Mouse (Mus musculus): ENCODE data around the gene Hp1bp3.

Gene Hp1bp3

GRCm38 (mm10) chr4:138221406-138221805 is 5.3 kb downstream of the Hp1bp3 start:
- no peak for ATAC-seq (ENCODE audit: insufficient number of reproducible peaks, low FRiP score, low TSS enrichment)

- no peak for ATAC-seq (ENCODE audit: insufficient number of reproducible peaks, low FRiP score, low TSS enrichment)
Measured at GRCm38 (mm10) chr4:138222396-138222795, 6.3 kb downstream of the Hp1bp3 start.

- no peak for ATAC-seq (ENCODE audit: insufficient number of reproducible peaks, low FRiP score, low TSS enrichment)
Measured at GRCm38 (mm10) chr4:138223623-138224022, 7.5 kb downstream of the Hp1bp3 start.

GRCm38 (mm10) chr4:138246756-138247665 is 30.9 kb downstream of the Hp1bp3 start:
- ATAC-seq (ENCODE audit: insufficient number of reproducible peaks, low FRiP score, low TSS enrichment) = no peak

- ATAC-seq (ENCODE audit: insufficient number of reproducible peaks, low FRiP score, low TSS enrichment) = peak; percentile 97
Measured at GRCm38 (mm10) chr4:138250088-138250960, 34.2 kb downstream of the Hp1bp3 start, which contains the start of the genes Sh2d5 and Kif17. Gene Sh2d5, plus strand, starts transcription at chr4:138250403. Gene Kif17, plus strand, starts transcription at chr4:138250435.

- ATAC-seq (ENCODE audit: insufficient number of reproducible peaks, low FRiP score, low TSS enrichment) = no peak
Measured at GRCm38 (mm10) chr4:138251819-138252218, 35.7 kb downstream of the Hp1bp3 start.

- ATAC-seq (ENCODE audit: insufficient number of reproducible peaks, low FRiP score, low TSS enrichment) = no peak
Measured at GRCm38 (mm10) chr4:138252231-138252630, 36.1 kb downstream of the Hp1bp3 start.

GRCm38 (mm10) chr4:138257116-138257687 is 41.1 kb downstream of the Hp1bp3 start:
- no peak for ATAC-seq (ENCODE audit: insufficient number of reproducible peaks, low FRiP score, low TSS enrichment)

GRCm38 (mm10) chr4:138258663-138259062 is 42.6 kb downstream of the Hp1bp3 start:
- ATAC-seq (ENCODE audit: insufficient number of reproducible peaks, low FRiP score, low TSS enrichment) = no peak

GRCm38 (mm10) chr4:138259482-138259881 is 43.4 kb downstream of the Hp1bp3 start:
- ATAC-seq (ENCODE audit: insufficient number of reproducible peaks, low FRiP score, low TSS enrichment) = no peak

GRCm38 (mm10) chr4:138261843-138262681 is 46.0 kb downstream of the Hp1bp3 start:
- ATAC-seq (ENCODE audit: insufficient number of reproducible peaks, low FRiP score, low TSS enrichment) = peak; percentile 83; the same call in 1 of the 2 replicates

- no peak for ATAC-seq (ENCODE audit: insufficient number of reproducible peaks, low FRiP score, low TSS enrichment)
Measured at GRCm38 (mm10) chr4:138267869-138268268, 51.8 kb downstream of the Hp1bp3 start.

GRCm38 (mm10) chr4:138272011-138272997 is 56.2 kb downstream of the Hp1bp3 start:
- no peak for ATAC-seq (ENCODE audit: insufficient number of reproducible peaks, low FRiP score, low TSS enrichment)

- ATAC-seq (ENCODE audit: insufficient number of reproducible peaks, low FRiP score, low TSS enrichment) = no peak
Measured at GRCm38 (mm10) chr4:138278346-138278745, 62.2 kb downstream of the Hp1bp3 start.

- peak; percentile 81 for ATAC-seq (ENCODE audit: insufficient number of reproducible peaks, low FRiP score, low TSS enrichment)
Measured at GRCm38 (mm10) chr4:138282834-138283233, 66.7 kb downstream of the Hp1bp3 start.

GRCm38 (mm10) chr4:138286411-138286810 is 70.3 kb downstream of the Hp1bp3 start:
- ATAC-seq (ENCODE audit: insufficient number of reproducible peaks, low FRiP score, low TSS enrichment) = no peak

- no peak for ATAC-seq (ENCODE audit: insufficient number of reproducible peaks, low FRiP score, low TSS enrichment)
Measured at GRCm38 (mm10) chr4:138288691-138289090, 72.6 kb downstream of the Hp1bp3 start.

GRCm38 (mm10) chr4:138292028-138292427 is 75.9 kb downstream of the Hp1bp3 start:
- no peak for ATAC-seq (ENCODE audit: insufficient number of reproducible peaks, low FRiP score, low TSS enrichment)
